Mouse (Mus musculus): Measurements from ENCODE around the gene Cdk7. TPM values are rescaled to one million over a fixed set of nuclear protein-coding genes. Genes with fewer than 3 reads are reported as not detected.

Gene Cdk7
- total RNA-seq, 2 experiments from 2014 or later = 20.4 to 26.9 TPM

- no peak for DNase-seq
These were observed 5.5 kb downstream of the Cdk7 start for GRCm38 (mm10) chr13:100725194-100725593.

- no peak for DNase-seq
These were observed 6.5 kb downstream of the Cdk7 start for GRCm38 (mm10) chr13:100724051-100724754.

GRCm38 (mm10) chr13:100721656-100722055 lies 9.1 kb downstream of the Cdk7 start:
- DNase-seq = no peak

GRCm38 (mm10) chr13:100715467-100715866 lies 15.3 kb downstream of the Cdk7 start:
- DNase-seq = no peak

- DNase-seq = no peak
These were observed 24.5 kb downstream of the Cdk7 start for GRCm38 (mm10) chr13:100706206-100706605.

- no peak for DNase-seq
These were observed 27.3 kb downstream of the Cdk7 start for GRCm38 (mm10) chr13:100703468-100703867.

GRCm38 (mm10) chr13:100698866-100699265 lies 31.9 kb downstream of the Cdk7 start:
- DNase-seq = no peak

GRCm38 (mm10) chr13:100697541-100697940 lies 33.2 kb downstream of the Cdk7 start:
- no peak for DNase-seq

GRCm38 (mm10) chr13:100687513-100687912 lies 43.2 kb downstream of the Cdk7 start:
- DNase-seq = no peak

GRCm38 (mm10) chr13:100684355-100684754 lies 46.4 kb downstream of the Cdk7 start:
- no peak for DNase-seq

GRCm38 (mm10) chr13:100682837-100683236 lies 47.9 kb downstream of the Cdk7 start:
- no peak for DNase-seq

- DNase-seq = no peak
These were observed 49.1 kb downstream of the Cdk7 start for GRCm38 (mm10) chr13:100681615-100682014.

GRCm38 (mm10) chr13:100675936-100676635 lies 54.7 kb downstream of the Cdk7 start:
- DNase-seq = no peak

GRCm38 (mm10) chr13:100670181-100670741 lies 60.5 kb downstream of the Cdk7 start:
- no peak for DNase-seq

- DNase-seq = peak; percentile 24
These were observed 61.3 kb downstream of the Cdk7 start, which contains the start of gene Ccdc125 for GRCm38 (mm10) chr13:100669291-100670022. Ccdc125 (plus strand) TSS chr13:100669717.

- DNase-seq = peak; percentile 61
These were observed 70.8 kb downstream of the Cdk7 start for GRCm38 (mm10) chr13:100659864-100660456.

- no peak for DNase-seq
These were observed 72.6 kb downstream of the Cdk7 start for GRCm38 (mm10) chr13:100658091-100658490.

Other genes with a start within 250 kb of the Cdk7 start
- gene Gtf2h2, start 238.4 kb downstream of the Cdk7 start, total RNA-seq (2021) = 10 to 100 TPM; 25.9 to 30.0 TPM
- gene Ocln, start 178.2 kb downstream of the Cdk7 start, total RNA-seq (2021) = under 1 TPM; 0.54 to 0.78 TPM
- 1 to 10 TPM; 1.2 TPM for gene Marveld2, start 114.0 kb downstream of the Cdk7 start, total RNA-seq (2021)
- 10 to 100 TPM; 66.7 to 71.5 TPM for gene Ak6, start 80.0 kb downstream of the Cdk7 start, total RNA-seq (2021)
- gene Rad17, start 79.9 kb downstream of the Cdk7 start, total RNA-seq (2021) = 10 to 100 TPM; 11.0 to 11.7 TPM
- gene Taf9, start 79.4 kb downstream of the Cdk7 start, total RNA-seq (2021) = 10 to 100 TPM; 10.8 to 12.9 TPM
- 1 to 10 TPM in 1 of 2 experiments, under 1 TPM in 1; 0.94 to 1.4 TPM for gene Ccdc125, start 61.2 kb downstream of the Cdk7 start, total RNA-seq (2021)
- 100 to 1,000 TPM; 123 to 131 TPM for gene Mrps36, start 13.7 kb upstream of the Cdk7 start, total RNA-seq (2021)
- 1 to 10 TPM; 2.3 to 3.3 TPM for gene Cenph, start 45.0 kb upstream of the Cdk7 start, total RNA-seq (2021)
- gene Ccnb1, start 55.6 kb upstream of the Cdk7 start, total RNA-seq (2021) = 10 to 100 TPM; 10.4 to 13.0 TPM
- 10 to 100 TPM; 19.1 to 23.5 TPM for gene Slc30a5, start 102.5 kb upstream of the Cdk7 start, total RNA-seq (2021)